Mouse (Mus musculus): ENCODE measurements around the gene Vegfa. TPM values are rescaled to one million over a fixed set of nuclear protein-coding genes. Genes with fewer than 3 reads are reported as not detected.
"Not testable (repeated sequence)": the region's sequence is repeated elsewhere in the genome, so short reads cannot be mapped to it uniquely, and the experiment has no call there.

Vegfa gene
- total RNA-seq, 2 experiments from 2014 or later: 257 to 275 TPM

GRCm38 (mm10) chr17:46010462-46010861, 21.7 kb downstream of the Vegfa start:
- intact Hi-C loops (cut with DNase I): loop anchor here (5.0 kb wide), 1 partner anchor 103 kb away; no protein-coding TSS in a partner anchor
- no peak for DNase-seq (ENCODE audit: low spot score)

- DNase-seq (ENCODE audit: low spot score): no peak
- intact Hi-C loops (cut with DNase I): no loop called here
Observed at GRCm38 (mm10) chr17:46009182-46009581, 23.0 kb downstream of the Vegfa start.

- intact Hi-C loops (cut with DNase I): no loop called here
- no peak for DNase-seq (ENCODE audit: low spot score)
Observed at GRCm38 (mm10) chr17:46005458-46005857, 26.7 kb downstream of the Vegfa start.

- no peak for DNase-seq (ENCODE audit: low spot score)
- intact Hi-C loops (cut with DNase I): no loop called here
Observed at GRCm38 (mm10) chr17:46004482-46004881, 27.7 kb downstream of the Vegfa start.

- intact Hi-C loops (cut with DNase I): no loop called here
- DNase-seq (ENCODE audit: low spot score): no peak
Observed at GRCm38 (mm10) chr17:46003717-46004481, 28.3 kb downstream of the Vegfa start.

- intact Hi-C loops (cut with DNase I): no loop called here
- DNase-seq (ENCODE audit: low spot score): no peak
Observed at GRCm38 (mm10) chr17:45999366-45999940, 32.7 kb downstream of the Vegfa start.

- intact Hi-C loops (cut with DNase I): no loop called here
- DNase-seq (ENCODE audit: low spot score): no peak
Observed at GRCm38 (mm10) chr17:45998363-45998762, 33.8 kb downstream of the Vegfa start.

GRCm38 (mm10) chr17:45996921-45997444, 35.2 kb downstream of the Vegfa start:
- intact Hi-C loops (cut with DNase I): no loop called here
- DNase-seq (ENCODE audit: low spot score): no peak

GRCm38 (mm10) chr17:45994281-45994817, 37.8 kb downstream of the Vegfa start:
- no peak for DNase-seq (ENCODE audit: low spot score)
- intact Hi-C loops (cut with DNase I): no loop called here

- no peak for DNase-seq (ENCODE audit: low spot score)
- intact Hi-C loops (cut with DNase I): no loop called here
Observed at GRCm38 (mm10) chr17:45986915-45987314, 45.3 kb downstream of the Vegfa start.

- intact Hi-C loops (cut with DNase I): no loop called here
- DNase-seq (ENCODE audit: low spot score): no peak
Observed at GRCm38 (mm10) chr17:45986374-45986773, 45.8 kb downstream of the Vegfa start.

GRCm38 (mm10) chr17:45983185-45983584, 49.0 kb downstream of the Vegfa start:
- DNase-seq (ENCODE audit: low spot score); intact Hi-C loops (cut with DNase I): not testable (repeated sequence)

- intact Hi-C loops (cut with DNase I): no loop called here
- no peak for DNase-seq (ENCODE audit: low spot score)
Observed at GRCm38 (mm10) chr17:45981841-45982240, 50.3 kb downstream of the Vegfa start.

- no peak for DNase-seq (ENCODE audit: low spot score)
- intact Hi-C loops (cut with DNase I): no loop called here
Observed at GRCm38 (mm10) chr17:45979025-45979805, 53.0 kb downstream of the Vegfa start.

- no peak for DNase-seq (ENCODE audit: low spot score)
- intact Hi-C loops (cut with DNase I): no loop called here
Observed at GRCm38 (mm10) chr17:45974461-45974860, 57.7 kb downstream of the Vegfa start.

GRCm38 (mm10) chr17:45973214-45973613, 59.0 kb downstream of the Vegfa start:
- intact Hi-C loops (cut with DNase I): no loop called here
- no peak for DNase-seq (ENCODE audit: low spot score)

GRCm38 (mm10) chr17:45972405-45972804, 59.8 kb downstream of the Vegfa start:
- intact Hi-C loops (cut with DNase I): no loop called here

GRCm38 (mm10) chr17:45971800-45972199, 60.4 kb downstream of the Vegfa start:
- intact Hi-C loops (cut with DNase I): no loop called here
- DNase-seq (ENCODE audit: low spot score): no peak

More at GRCm38 (mm10) chr17:45972405-45972804, 59.8 kb downstream of the Vegfa start:
- no peak for DNase-seq (ENCODE audit: low spot score)

GRCm38 (mm10) chr17:45970741-45971550, 61.2 kb downstream of the Vegfa start:
- intact Hi-C loops (cut with DNase I): no loop called here
- no peak for DNase-seq (ENCODE audit: low spot score)

All from heart, postnatal 25 days (tissue).